Mouse (Mus musculus) splenic B cell, adult 2 months (primary cell): Measurements from ENCODE around the gene Plpp3.

Source experiments
- DNase-seq: peaks from one replicate; pipeline ENCODE4 v3.0.0-alpha.2; 2011; ENCODE audit warnings: low read depth, low spot score
- H3K27me3 ChIP-seq: 2 replicates; pipeline ENCODE4 v1.6.1; 2012; ENCODE audit warnings: mild to moderate bottlenecking, low read length, moderate library complexity, mixed read lengths; ENCODE audit not compliant: control insufficient read depth, poor library complexity, insufficient read depth, severe bottlenecking
- H3K36me3 ChIP-seq: 2 replicates; pipeline ENCODE4 v1.6.1; 2012; ENCODE audit warnings: mild to moderate bottlenecking, low read length, moderate library complexity, mixed read lengths; ENCODE audit not compliant: control insufficient read depth, poor library complexity, insufficient read depth, severe bottlenecking

The Plpp3 gene

GRCm38 (mm10) chr4:105278571-105279410, 121.6 kb downstream of the Plpp3 start:
- no peak for DNase-seq
- H3K36me3 ChIP-seq: no peaks in the 10 kb centered on the region
- no peaks in the 10 kb centered on the region for H3K27me3 ChIP-seq

GRCm38 (mm10) chr4:105279806-105280205, 122.7 kb downstream of the Plpp3 start:
- H3K27me3 ChIP-seq: no peaks in the 10 kb centered on the region
- DNase-seq: no peak
- no peaks in the 10 kb centered on the region for H3K36me3 ChIP-seq

DNA sequence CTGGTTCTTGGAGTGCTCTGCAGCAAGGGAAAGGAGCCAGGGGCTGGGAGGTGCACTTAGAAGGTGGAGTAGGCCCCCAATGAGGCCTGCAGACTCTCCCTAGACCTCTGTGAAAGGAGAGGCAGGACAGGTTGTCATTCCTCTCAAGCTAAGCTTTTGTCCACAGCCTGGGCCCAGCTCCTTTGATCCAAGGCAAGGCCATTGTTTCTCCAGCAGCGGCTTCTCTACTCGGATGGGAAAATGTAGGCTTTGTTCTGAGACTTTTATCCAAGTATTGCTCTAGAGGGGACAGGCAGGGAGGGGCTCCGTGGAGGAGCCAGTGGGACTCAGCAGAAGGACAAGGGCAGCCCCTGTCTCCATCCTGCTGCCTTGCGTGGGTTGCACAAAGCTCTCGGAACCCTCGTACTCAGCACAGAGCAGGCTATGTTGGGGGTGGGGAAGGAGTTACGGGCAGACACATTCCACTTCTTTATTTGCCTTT, 124.6 kb downstream of the Plpp3 start:
- Histone ChIP-seq H3K36me3 (no peaks in the 10 kb centered on the region), H3K27me3 (no peaks in the 10 kb centered on the region)
- no peak for DNase-seq
